Mouse (Mus musculus): ENCODE results near the gene 1700016C15Rik. TPM values are rescaled to one million over a fixed set of nuclear protein-coding genes. Genes with fewer than 3 reads are reported as not detected.

1700016C15Rik gene
- polyA plus RNA-seq, 2 experiments, result not detected

DNA sequence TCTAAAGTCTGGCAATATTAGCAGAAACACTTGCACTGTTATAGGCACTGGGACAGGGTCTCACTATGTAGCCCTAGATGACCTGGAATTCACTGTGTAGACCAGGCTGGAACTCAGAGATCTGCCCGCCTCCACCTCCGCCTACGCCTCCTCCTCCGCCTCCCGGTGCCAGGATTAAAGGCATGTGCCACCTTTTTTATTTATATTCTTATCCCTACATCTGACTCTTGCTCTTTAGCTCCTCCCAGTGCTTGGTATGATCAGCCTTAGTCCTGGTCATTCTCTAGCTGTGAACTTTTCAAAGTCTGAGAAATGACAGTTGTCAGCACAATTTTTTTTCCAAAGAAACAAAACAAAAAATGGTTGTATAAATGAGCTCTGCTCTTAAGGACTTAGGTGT lies 42.6 kb upstream of the 1700016C15Rik start:
- Histone ChIP-seq H3K4me3 (replicated peaks; ENCODE audit: low read length) (no peak overlapping the region), H3K4me2 (replicated peaks; ENCODE audit: low read depth, low read length, severe bottlenecking) (no peak overlapping the region), H3K36me3 (ENCODE audit: control insufficient read depth, insufficient read depth, low read length) (no peaks in the 10 kb centered on the region), H3K27me3 (ENCODE audit: control insufficient read depth, insufficient read depth, low read length) (no peaks in the 10 kb centered on the region), H3K4me1 (ENCODE audit: control insufficient read depth, insufficient read depth, low read length) (no peaks in the 10 kb centered on the region), H3K9ac (ENCODE audit: low read depth, low read length, severe bottlenecking) (no peak overlapping the region), H3K27ac (replicated peaks; ENCODE audit: low read depth, low read length) (no peak overlapping the region), H3K9me3 (ENCODE audit: control insufficient read depth, low read length) (no peaks in the 10 kb centered on the region)
- ATAC-seq (ENCODE audit: low FRiP score, low read depth), result no peak
- DNase-seq (ENCODE audit: low spot score), result no peak
- WGBS, result 83% methylated on average over 5 of the region's 5 CpGs
- no peak for TF ChIP-seq POLR2A (IDR thresholded peaks at IDR 0.05; ENCODE audit: borderline replicate concordance, extremely low read depth, insufficient read depth, insufficient read length)

DNA sequence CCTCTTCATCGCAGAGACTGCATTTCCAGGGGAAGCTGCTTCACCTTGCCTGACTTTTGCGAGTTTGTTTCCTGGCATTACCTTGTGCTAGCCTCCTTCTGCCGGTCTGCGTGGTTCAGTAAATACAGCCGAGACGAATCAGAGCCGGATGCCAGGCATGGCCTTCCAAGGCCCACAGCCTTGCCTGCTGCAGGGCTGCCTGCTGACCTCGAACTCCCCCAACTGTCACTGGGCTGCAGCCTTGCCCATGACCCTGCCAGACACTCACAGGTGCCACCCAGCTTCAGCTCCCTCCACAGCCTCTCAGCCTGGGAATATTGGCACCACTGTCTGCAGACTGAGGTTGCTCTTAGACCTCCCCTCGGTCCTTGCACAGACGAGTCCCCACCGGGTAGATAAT lies 37.1 kb upstream of the 1700016C15Rik start:
- H3K4me3 ChIP-seq (replicated peaks; ENCODE audit: low read length), result no peak overlapping the region

DNA sequence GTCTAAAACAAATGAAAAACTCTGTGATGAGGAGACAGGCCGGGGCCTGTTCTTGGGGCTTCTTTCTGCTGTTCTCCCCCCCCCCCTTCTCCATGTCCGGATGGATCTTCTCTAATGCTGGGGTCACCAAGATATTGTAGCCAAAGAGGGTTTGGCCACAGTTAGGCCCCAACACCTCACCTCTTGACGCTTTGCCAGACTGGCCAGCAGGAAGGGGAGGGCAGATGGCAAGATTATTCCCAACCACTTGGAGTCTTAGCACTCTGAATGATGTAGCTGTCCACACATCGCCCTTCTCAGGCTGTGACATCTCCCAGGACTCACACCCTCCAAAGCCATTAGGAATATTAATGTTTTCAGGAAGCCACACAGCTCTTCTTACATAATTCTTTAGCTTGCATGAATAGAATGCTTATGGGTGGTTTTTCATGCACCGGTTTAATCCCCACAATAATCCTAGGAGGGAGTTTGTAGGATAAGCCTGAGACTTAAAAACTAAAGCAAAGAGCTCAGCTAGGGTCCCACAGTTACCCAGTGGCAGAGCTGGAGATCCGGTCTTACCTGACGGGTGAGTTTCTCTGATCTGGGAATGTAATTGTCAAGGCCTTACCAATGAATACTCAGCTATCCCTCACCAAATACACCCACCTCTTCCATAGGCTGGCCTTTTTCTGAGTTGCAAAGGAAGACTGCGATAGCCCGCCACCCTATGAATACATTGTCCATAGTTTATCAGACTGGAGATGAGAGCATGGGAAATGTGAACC lies 35.9 kb upstream of the 1700016C15Rik start:
- H3K4me1 ChIP-seq (ENCODE audit: control insufficient read depth, insufficient read depth, low read length), result no peaks in the 10 kb centered on the region
- no peak overlapping the region for H3K27ac ChIP-seq (replicated peaks; ENCODE audit: low read depth, low read length)
- H3K9ac ChIP-seq (ENCODE audit: low read depth, low read length, severe bottlenecking), result no peak overlapping the region
- no peak for DNase-seq (ENCODE audit: low spot score)
- no peaks in the 10 kb centered on the region for H3K36me3 ChIP-seq (ENCODE audit: control insufficient read depth, insufficient read depth, low read length)
- ATAC-seq (ENCODE audit: low FRiP score, low read depth), result no peak
- H3K4me2 ChIP-seq (replicated peaks; ENCODE audit: low read depth, low read length, severe bottlenecking), result no peak overlapping the region
- H3K27me3 ChIP-seq (ENCODE audit: control insufficient read depth, insufficient read depth, low read length), result no peaks in the 10 kb centered on the region
- no peak overlapping the region for H3K4me3 ChIP-seq (replicated peaks; ENCODE audit: low read length)
- TF ChIP-seq POLR2A (IDR thresholded peaks at IDR 0.05; ENCODE audit: borderline replicate concordance, extremely low read depth, insufficient read depth, insufficient read length), result no peak
- H3K9me3 ChIP-seq (ENCODE audit: control insufficient read depth, low read length), result no peaks in the 10 kb centered on the region
- WGBS, result 75% methylated on average over 9 of the region's 9 CpGs

More for the DNA sequence above, 37.1 kb upstream of the 1700016C15Rik start:
- no peaks in the 10 kb centered on the region for H3K36me3 ChIP-seq (ENCODE audit: control insufficient read depth, insufficient read depth, low read length)
- H3K4me2 ChIP-seq (replicated peaks; ENCODE audit: low read depth, low read length, severe bottlenecking), result no peak overlapping the region
- H3K27me3 ChIP-seq (ENCODE audit: control insufficient read depth, insufficient read depth, low read length), result no peaks in the 10 kb centered on the region
- H3K9ac ChIP-seq (ENCODE audit: low read depth, low read length, severe bottlenecking), result no peak overlapping the region
- DNase-seq (ENCODE audit: low spot score) (no peak), ATAC-seq (ENCODE audit: low FRiP score, low read depth) (no peak)
- no peaks in the 10 kb centered on the region for H3K9me3 ChIP-seq (ENCODE audit: control insufficient read depth, low read length)
- H3K4me1 ChIP-seq (ENCODE audit: control insufficient read depth, insufficient read depth, low read length), result no peaks in the 10 kb centered on the region
- 66% methylated on average over 11 of the region's 11 CpGs for WGBS
- no peak overlapping the region for H3K27ac ChIP-seq (replicated peaks; ENCODE audit: low read depth, low read length)
- TF ChIP-seq POLR2A (IDR thresholded peaks at IDR 0.05; ENCODE audit: borderline replicate concordance, extremely low read depth, insufficient read depth, insufficient read length), result no peak

DNA sequence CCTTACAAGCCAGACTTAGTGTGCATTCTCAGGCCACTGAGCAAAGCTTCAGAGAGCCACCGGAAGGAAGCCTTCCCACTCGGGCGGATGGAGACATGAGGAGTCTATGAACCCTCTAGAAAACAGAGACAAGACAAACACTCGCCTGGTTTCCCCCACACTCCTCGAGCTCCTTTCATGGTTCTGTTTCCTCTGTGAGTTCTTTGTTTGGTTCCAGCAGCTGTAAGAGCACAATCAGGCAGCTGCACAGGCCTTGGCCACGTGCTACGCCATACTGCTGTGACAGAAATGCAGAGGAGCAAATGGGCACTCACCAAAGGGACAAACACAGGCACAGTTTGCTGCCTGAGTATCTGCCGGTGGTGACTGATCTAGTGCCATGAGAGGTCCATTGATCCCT lies 29.1 kb upstream of the 1700016C15Rik start:
- 76% methylated on average over 8 of the region's 8 CpGs for WGBS
- Histone ChIP-seq H3K4me1 (ENCODE audit: control insufficient read depth, insufficient read depth, low read length) (no peaks in the 10 kb centered on the region; the same call in 1 of the 2 replicates), H3K9ac (ENCODE audit: low read depth, low read length, severe bottlenecking) (no peak overlapping the region), H3K4me2 (replicated peaks; ENCODE audit: low read depth, low read length, severe bottlenecking) (no peak overlapping the region), H3K27me3 (ENCODE audit: control insufficient read depth, insufficient read depth, low read length) (no peaks in the 10 kb centered on the region), H3K4me3 (replicated peaks; ENCODE audit: low read length) (no peak overlapping the region), H3K9me3 (ENCODE audit: control insufficient read depth, low read length) (no peaks in the 10 kb centered on the region), H3K27ac (replicated peaks; ENCODE audit: low read depth, low read length) (no peak overlapping the region), H3K36me3 (ENCODE audit: control insufficient read depth, insufficient read depth, low read length) (no peaks in the 10 kb centered on the region)
- TF ChIP-seq POLR2A (IDR thresholded peaks at IDR 0.05; ENCODE audit: borderline replicate concordance, extremely low read depth, insufficient read depth, insufficient read length), result no peak
- DNase-seq (ENCODE audit: low spot score) (no peak), ATAC-seq (ENCODE audit: low FRiP score, low read depth) (no peak)

DNA sequence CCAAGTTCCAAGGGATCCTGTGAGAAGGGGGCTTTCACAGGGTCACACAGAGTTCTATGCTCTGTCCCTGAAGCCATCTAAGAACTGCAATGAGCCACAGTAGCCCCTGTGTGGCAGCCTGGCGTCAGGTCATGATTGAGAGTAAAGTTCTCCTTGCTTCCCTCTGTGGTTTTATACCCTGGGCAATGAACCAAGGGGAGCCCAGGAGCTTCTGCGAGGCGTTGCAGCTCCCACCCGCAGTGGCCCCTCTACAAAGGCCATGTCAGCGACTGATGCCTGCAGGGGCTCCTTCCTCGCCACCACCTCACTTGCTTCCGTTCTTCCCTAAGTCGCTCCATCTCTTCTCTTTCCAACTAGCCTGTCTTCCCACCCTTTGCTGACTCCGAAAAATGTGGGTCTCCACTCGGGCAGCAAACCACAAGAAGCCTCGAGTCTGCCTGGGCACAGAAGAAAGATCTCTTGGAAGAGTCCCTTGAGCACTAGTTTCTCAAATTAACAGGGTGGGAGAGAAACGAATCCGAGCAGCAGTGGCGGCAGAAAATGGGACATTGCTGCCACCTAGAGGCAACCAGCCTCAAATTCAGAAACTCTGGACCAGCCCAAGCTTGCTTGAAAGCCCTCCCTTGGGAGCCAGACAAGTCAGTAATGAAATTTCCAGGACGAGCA lies 27.0 kb upstream of the 1700016C15Rik start:
- Histone ChIP-seq H3K27me3 (ENCODE audit: control insufficient read depth, insufficient read depth, low read length) (no peaks in the 10 kb centered on the region), H3K9ac (ENCODE audit: low read depth, low read length, severe bottlenecking) (peak overlapping the region; percentile 62), H3K4me3 (replicated peaks; ENCODE audit: low read length) (peak overlapping the region; percentile 47), H3K36me3 (ENCODE audit: control insufficient read depth, insufficient read depth, low read length) (no peaks in the 10 kb centered on the region), H3K4me1 (ENCODE audit: control insufficient read depth, insufficient read depth, low read length) (no peaks in the 10 kb centered on the region; the same call in 1 of the 2 replicates), H3K9me3 (ENCODE audit: control insufficient read depth, low read length) (no peaks in the 10 kb centered on the region), H3K27ac (replicated peaks; ENCODE audit: low read depth, low read length) (no peak overlapping the region), H3K4me2 (replicated peaks; ENCODE audit: low read depth, low read length, severe bottlenecking) (peak overlapping the region; percentile 90)
- under 1% methylated on average over 15 of the region's 15 CpGs for WGBS
- no peak for TF ChIP-seq POLR2A (IDR thresholded peaks at IDR 0.05; ENCODE audit: borderline replicate concordance, extremely low read depth, insufficient read depth, insufficient read length)
- DNase-seq (ENCODE audit: low spot score), result peak; percentile 89
- peak; percentile 88 for ATAC-seq (ENCODE audit: low FRiP score, low read depth)
